Mouse (Mus musculus) ovary, adult 2 months (tissue): ENCODE measurements around the gene Acvr2b. TPM values are rescaled to one million over a fixed set of nuclear protein-coding genes. Genes with fewer than 3 reads are reported as not detected.

Experiments used
- polyA plus RNA-seq: library from polyadenylated mRNA; depleted of rRNA; stranded (reverse); fragments of >200 nt; gene quantifications from 2 replicates; pipeline ENCODE4 v1.2.3, GENCODE M21; 2012; rRNA removed

The Acvr2b gene
- 11.3 and 13.3 TPM in 2 replicates for polyA plus RNA-seq

DNA sequence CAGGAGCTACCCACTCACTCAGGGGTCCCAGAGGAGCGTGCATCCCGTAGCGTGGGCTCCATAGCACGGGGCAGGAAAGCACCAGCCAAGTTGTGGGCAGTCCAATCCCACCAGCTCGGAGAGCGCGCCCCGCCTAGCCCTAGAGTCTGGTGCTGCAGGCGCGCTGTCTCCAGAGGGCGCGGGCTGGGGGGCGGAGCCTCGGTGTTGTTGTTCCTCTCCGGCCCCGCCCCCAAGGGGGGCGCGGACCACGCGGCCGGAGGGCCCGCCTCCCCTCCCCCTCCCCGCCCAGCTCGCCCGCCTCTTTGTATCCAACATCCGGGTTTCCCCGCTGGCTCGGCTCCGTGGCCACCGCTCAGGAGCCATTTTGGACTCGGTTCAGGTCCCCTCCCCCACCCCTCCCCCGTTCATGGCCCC is at the start of gene Acvr2b:
Gene Acvr2b (plus strand): TSS at position 318 of the 414 bp plus-strand sequence.

DNA sequence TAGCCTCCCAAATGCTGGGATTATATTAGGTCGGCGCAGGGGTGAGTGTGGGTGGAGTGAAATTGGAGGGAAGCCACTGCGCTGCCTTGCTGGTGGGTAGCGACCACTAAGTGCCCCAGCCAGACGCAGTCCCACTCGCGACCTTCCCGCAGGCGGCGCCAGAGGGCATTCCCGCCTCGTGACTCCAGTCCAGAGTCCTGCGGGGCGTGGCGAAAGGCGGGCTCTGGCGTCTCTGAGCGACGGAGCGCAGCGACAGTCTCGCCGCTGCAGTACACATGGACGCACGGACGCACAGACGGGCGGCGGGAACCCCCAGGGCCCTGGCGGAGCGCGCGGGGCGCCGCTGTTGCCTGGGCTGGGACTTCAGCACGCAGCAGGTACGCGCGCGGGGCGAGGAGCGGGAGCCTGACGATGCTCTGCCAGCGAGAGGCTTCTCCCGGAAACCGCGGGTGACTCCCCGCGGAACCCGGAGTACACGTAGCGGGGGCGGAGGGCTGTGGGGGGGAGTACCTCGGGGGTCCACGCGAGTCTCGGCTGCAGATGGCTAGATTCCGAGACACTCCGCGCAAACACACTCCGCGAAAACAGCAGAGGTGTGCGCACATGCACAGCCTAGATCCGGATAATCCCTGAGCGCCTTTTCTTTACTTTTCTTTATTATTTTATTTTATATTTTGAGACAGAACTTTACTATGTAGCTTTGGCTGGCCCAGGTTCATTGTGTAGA is 44.4 kb upstream of the Acvr2b start, which contains the start of gene Xylb:
Gene Xylb (plus strand): TSS at position 51 of the 727 bp plus-strand sequence.

DNA sequence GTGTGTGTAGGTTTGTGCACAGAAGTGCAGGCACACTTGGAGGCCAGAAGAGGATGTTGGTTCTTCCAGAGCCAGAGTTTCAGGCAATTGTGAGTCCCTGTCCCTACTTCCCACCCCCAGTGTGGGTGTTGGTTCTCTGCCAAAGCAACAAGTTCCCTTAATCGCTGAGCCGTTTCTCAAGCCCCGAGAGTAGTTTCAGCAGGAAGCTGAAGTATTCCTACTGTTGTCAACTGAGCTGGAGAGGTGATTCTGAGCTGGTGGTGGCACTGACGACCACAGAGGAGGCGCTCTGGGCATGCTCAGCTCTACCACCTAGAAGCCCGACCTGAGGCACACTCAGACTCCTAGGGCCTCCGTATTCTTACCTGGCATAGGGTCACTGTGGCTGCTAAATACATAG is 36.6 kb upstream of the Acvr2b start, which contains the start of gene Slc22a14:
Gene Slc22a14 (minus strand): TSS at position 270 of the 400 bp plus-strand sequence.

DNA sequence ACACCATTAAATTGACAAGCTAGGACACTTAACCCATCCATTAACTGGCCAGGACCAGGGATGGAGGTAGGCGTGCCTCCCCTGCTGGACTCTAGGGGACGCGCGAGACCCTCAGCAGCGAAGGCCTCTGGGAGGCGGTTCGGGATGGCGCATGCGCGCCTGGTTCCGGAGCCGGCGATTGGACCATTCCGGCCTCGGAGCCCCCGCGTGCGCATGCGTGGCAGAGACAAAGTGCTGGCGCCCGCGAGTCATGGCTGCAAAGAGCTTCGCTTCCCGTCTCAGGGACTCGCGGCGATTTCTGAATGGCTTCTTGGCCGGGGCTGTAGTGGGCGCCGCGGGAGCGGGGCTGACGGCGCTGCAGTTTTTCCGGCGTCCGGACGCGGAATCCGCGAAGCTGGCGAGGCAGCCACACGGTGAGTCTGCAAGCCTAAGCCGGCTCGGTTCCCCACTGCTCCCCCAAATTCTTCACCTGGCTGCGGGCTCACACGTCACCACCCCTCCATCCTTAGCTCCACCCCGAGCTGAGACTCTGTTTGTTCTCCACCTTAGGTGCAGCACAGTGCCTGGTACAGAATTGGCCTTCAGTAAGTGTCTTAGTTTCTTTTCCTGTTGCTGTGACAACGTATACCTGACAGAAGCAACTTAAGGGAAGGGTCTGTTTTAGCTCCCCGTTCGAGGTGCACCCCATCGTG is 43.0 kb downstream of the Acvr2b start, which contains the start of gene Exog:
Gene Exog (plus strand): TSS at position 206 of the 692 bp plus-strand sequence.

Other genes starting within 250 kb of the Acvr2b start
- 7.4 and 9.5 TPM in 2 replicates for gene Acaa1b, start 245.0 kb upstream of the Acvr2b start, polyA plus RNA-seq
- gene Gm47289, start 243.0 kb upstream of the Acvr2b start, polyA plus RNA-seq: not detected in 2 replicates
- 0.10 TPM in 1 of 2 replicates, not detected in the other for gene Slc22a13, start 193.0 kb upstream of the Acvr2b start, polyA plus RNA-seq
- gene Oxsr1, start 79.7 kb upstream of the Acvr2b start, polyA plus RNA-seq: 15.3 and 15.6 TPM in 2 replicates
- 296 and 538 TPM in 2 replicates for gene Acaa1a, start 62.4 kb upstream of the Acvr2b start, polyA plus RNA-seq
- 22.3 and 26.2 TPM in 2 replicates for gene Myd88, start 60.7 kb upstream of the Acvr2b start, polyA plus RNA-seq
- gene Xylb, start 44.7 kb upstream of the Acvr2b start, polyA plus RNA-seq: 7.1 and 12.7 TPM in 2 replicates
- 0.20 and 0.30 TPM in 2 replicates for gene Slc22a14, start 36.6 kb upstream of the Acvr2b start, polyA plus RNA-seq
- gene Exog, start 42.8 kb downstream of the Acvr2b start, polyA plus RNA-seq: 3.5 and 3.7 TPM in 2 replicates
- 2.1 and 2.7 TPM in 2 replicates for gene Scn5a, start 176.9 kb downstream of the Acvr2b start, polyA plus RNA-seq